Mouse (Mus musculus): ENCODE results near the gene Rabgef1.

Rabgef1 gene

GRCm38 (mm10) chr5:130212956-130213355 lies 41.4 kb downstream of the Rabgef1 start:
- no peak for DNase-seq (ENCODE audit: low read depth, low spot score)

- no peak for DNase-seq (ENCODE audit: low read depth, low spot score)
Observed at GRCm38 (mm10) chr5:130216781-130217180, 45.2 kb downstream of the Rabgef1 start, which contains the start of gene Tmem248. Gene Tmem248 (plus strand): TSS chr5:130217081.

- no peak for DNase-seq (ENCODE audit: low read depth, low spot score)
Observed at GRCm38 (mm10) chr5:130217406-130217805, 45.8 kb downstream of the Rabgef1 start.

GRCm38 (mm10) chr5:130218336-130218735 lies 46.7 kb downstream of the Rabgef1 start:
- no peak for DNase-seq (ENCODE audit: low read depth, low spot score)

- peak; percentile 39 for DNase-seq (ENCODE audit: low read depth, low spot score)
Observed at GRCm38 (mm10) chr5:130221316-130221715, 49.7 kb downstream of the Rabgef1 start.

- DNase-seq (ENCODE audit: low read depth, low spot score) = peak; percentile 64
Observed at GRCm38 (mm10) chr5:130221760-130222145, 50.2 kb downstream of the Rabgef1 start.

GRCm38 (mm10) chr5:130222146-130223004 lies 50.8 kb downstream of the Rabgef1 start:
- peak; percentile 81 for DNase-seq (ENCODE audit: low read depth, low spot score)

- DNase-seq (ENCODE audit: low read depth, low spot score) = no peak
Observed at GRCm38 (mm10) chr5:130226790-130227189, 55.2 kb downstream of the Rabgef1 start.

- no peak for DNase-seq (ENCODE audit: low read depth, low spot score)
Observed at GRCm38 (mm10) chr5:130228120-130228519, 56.5 kb downstream of the Rabgef1 start.

GRCm38 (mm10) chr5:130236302-130236701 lies 64.7 kb downstream of the Rabgef1 start:
- no peak for DNase-seq (ENCODE audit: low read depth, low spot score)

GRCm38 (mm10) chr5:130239236-130239635 lies 67.6 kb downstream of the Rabgef1 start:
- DNase-seq (ENCODE audit: low read depth, low spot score) = no peak

GRCm38 (mm10) chr5:130239856-130240255 lies 68.3 kb downstream of the Rabgef1 start:
- no peak for DNase-seq (ENCODE audit: low read depth, low spot score)

- no peak for DNase-seq (ENCODE audit: low read depth, low spot score)
Observed at GRCm38 (mm10) chr5:130241426-130241825, 69.8 kb downstream of the Rabgef1 start.

GRCm38 (mm10) chr5:130247823-130248222 lies 76.2 kb downstream of the Rabgef1 start:
- no peak for DNase-seq (ENCODE audit: low read depth, low spot score)

GRCm38 (mm10) chr5:130254164-130255016 lies 82.8 kb downstream of the Rabgef1 start:
- DNase-seq (ENCODE audit: low read depth, low spot score) = peak; percentile 93

GRCm38 (mm10) chr5:130255017-130255720 lies 83.6 kb downstream of the Rabgef1 start, which contains the start of the genes Sbds and Tyw1:
Gene Sbds (minus strand): TSS chr5:130255530.
Gene Tyw1 (plus strand): TSS chr5:130255619.
- peak; percentile 100 for DNase-seq (ENCODE audit: low read depth, low spot score)

GRCm38 (mm10) chr5:130255799-130256525 lies 84.4 kb downstream of the Rabgef1 start:
- DNase-seq (ENCODE audit: low read depth, low spot score) = peak; percentile 70

GRCm38 (mm10) chr5:130256678-130257271 lies 85.2 kb downstream of the Rabgef1 start:
- peak; percentile 100 for DNase-seq (ENCODE audit: low read depth, low spot score)

GRCm38 (mm10) chr5:130257303-130257702 lies 85.7 kb downstream of the Rabgef1 start:
- peak; percentile 43 for DNase-seq (ENCODE audit: low read depth, low spot score)

GRCm38 (mm10) chr5:130263454-130263853 lies 91.9 kb downstream of the Rabgef1 start:
- DNase-seq (ENCODE audit: low read depth, low spot score) = peak; percentile 67

All from 3T3-L1 (cell line).